Mouse (Mus musculus): Measurements from ENCODE around the gene Spata32.
A peak's percentile ranks its signal among the peaks of the same experiment; 100 is the strongest.

Spata32 gene

GRCm38 (mm10) chr11:103217790-103218516 is at the start of gene Spata32:
Gene Spata32 (minus strand): TSS chr11:103218432.
- DNase-seq (ENCODE audit: low spot score in 2 of 2), result peak; percentile 73 to 77

GRCm38 (mm10) chr11:103267346-103268219 is 49.4 kb upstream of the Spata32 start, which contains the start of gene Map3k14:
Gene Map3k14 (minus strand): TSS chr11:103267472.
- DNase-seq (ENCODE audit: low spot score in 2 of 2), result peak; percentile 99 to 100

DNA sequence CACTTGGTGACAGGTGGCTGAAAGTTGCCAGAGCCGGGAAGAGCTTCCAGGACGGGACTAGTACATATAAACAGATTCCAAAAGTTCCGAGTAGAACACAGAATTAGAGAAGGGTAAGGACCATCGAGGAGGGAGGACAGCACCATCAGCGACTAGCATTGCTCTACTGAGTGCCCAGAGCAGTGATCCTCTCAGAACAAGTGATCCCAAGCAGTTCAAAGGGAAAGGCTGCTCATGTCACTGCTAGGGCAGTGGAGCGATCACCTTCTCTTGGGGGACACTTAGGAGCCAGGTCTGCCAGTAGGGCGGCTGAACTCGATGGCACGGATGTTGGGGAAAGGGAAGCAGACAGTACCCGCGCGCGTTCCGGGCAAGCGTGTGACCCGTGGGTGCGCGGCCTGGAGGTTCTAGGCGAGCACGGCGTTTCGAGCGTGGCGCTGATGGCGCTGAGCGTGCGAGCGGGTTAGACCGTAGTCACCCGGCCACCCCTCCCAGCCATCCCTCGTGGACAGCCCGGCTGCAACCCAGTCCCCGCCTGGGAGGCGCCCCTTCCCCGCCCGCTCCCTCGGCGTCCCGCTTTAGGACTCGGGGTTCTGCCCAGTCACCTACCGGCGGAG is 48.6 kb upstream of the Spata32 start:
- DNase-seq (ENCODE audit: low spot score in 2 of 2), result no peak

GRCm38 (mm10) chr11:103265856-103266255 is 47.6 kb upstream of the Spata32 start:
- DNase-seq (ENCODE audit: low spot score in 2 of 2), result no peak

- DNase-seq (ENCODE audit: low spot score in 2 of 2), result no peak
These were observed 47.0 kb upstream of the Spata32 start for GRCm38 (mm10) chr11:103265211-103265610.

DNA sequence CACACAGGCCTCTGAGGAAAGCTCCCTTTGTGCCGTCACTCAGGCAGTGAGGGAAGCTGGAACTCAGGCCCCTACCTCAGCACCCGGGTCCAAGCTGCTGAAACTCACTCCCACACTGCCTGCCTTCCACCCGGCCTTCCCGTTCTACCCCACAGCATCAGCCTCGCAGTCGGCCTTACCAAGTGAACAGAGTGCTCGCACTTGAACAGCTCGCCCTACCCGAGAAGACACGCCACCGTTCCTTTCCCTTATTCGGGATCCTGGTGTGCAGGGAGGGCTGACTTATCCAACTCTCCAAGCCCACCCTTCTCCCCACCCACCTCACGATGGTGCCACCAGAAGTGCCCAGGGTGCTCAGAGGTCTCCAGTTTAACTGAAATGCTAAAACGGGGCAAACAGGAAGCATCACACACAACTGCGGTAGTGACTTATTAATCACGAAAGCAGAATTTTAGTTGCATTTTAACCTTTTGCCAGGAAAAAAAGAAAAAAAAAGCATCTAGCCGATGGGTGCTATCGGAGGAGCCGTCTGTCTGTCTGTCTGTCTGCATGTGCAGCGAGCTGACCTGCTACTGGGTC is 46.3 kb upstream of the Spata32 start:
- DNase-seq (ENCODE audit: low spot score in 2 of 2), result no peak

DNA sequence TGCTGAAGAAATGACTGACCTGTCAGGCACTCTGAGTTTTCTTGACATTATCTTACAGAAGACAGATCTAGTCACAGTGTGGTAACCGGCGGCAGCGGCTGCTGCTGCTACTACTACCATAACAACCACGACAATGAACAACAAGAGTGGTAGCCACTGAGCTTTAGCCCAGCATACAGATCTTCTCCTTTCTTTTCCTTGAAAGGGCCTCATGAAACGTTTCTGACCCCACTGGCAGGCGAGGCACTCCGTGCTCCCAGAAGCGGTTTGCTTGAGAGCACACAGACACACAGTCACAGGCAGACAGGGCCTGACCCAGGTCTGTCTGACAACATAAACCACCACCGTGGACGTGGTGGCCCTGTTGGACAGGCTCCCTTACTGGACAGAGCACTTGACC is 45.3 kb upstream of the Spata32 start:
- no peak for DNase-seq (ENCODE audit: low spot score in 2 of 2)

DNA sequence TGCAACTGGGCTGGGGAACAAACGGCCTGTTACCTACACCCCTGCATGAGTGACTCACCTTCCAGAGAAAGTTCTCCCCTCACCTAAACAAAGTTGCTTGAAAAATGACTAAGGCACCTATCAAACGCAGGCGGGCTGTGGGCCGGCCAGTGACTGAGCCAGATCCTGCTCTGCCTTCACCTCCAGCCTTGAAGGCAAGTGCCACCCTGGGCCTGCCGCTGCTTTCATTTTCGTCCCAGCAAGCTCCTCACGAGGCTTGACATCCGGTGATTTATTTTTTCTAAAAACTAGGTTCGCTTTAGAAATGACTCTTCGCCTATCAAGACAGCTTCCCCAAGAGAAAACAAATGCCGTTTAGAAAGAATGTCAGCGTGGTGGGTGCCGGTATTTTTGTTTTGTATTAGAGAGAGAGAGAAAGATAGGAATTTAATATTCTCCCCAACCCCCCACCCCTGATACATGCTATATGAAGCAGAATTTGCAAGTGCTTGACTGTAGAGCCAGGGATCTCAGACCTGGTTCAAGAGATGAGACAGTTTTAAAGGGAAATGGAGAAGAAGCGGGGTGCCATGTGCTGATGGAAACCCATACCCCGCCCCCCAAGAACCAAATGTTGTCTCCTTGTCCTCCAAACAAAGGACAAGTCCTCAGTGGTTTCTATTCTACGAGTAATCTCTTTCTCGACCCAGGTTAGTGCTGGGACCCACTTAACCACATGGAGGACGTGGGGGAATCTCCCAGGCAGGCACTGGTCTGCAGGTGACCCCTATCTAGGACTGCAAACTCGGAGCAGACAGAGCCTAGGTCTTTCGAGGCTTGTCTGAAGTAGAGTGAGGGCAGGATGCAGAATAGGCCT is 44.4 kb upstream of the Spata32 start:
- DNase-seq (ENCODE audit: low spot score in 2 of 2), result no peak

DNA sequence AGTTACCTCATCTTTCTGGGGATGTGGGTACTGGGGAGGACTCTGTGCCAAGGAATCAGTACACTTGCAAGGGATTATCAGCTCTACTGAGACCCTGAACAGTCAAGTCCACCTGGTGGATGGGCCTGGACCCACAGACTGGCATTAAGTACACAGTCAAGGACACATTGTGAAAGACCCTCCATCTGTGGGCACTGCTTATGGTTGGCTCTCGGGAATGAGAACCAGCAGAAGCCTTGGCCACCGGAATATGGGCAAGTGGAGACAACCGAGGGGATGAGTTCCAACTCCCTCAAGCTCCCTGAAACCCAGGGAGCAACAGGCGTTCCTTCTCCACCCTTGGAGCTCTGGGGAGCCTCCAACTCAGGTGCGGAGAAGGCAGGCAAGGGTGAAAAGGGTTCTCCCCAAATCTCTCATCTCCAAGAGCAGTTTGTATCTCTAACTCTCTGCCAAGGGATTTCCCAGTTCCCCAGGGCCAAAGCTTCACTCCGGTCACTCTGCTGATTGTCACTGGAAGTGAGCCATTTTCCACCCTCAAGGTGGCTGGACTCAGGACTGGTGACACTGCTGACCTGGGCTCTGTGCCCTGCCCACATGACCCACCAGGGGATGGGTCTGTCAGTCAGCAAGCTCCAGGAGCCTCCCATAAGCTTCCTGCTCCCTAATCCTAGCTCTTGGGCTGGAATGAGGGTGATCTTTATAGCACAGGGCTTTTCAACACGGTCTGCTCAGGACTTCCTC is 43.6 kb upstream of the Spata32 start:
- DNase-seq (ENCODE audit: low spot score in 2 of 2), result no peak

DNA sequence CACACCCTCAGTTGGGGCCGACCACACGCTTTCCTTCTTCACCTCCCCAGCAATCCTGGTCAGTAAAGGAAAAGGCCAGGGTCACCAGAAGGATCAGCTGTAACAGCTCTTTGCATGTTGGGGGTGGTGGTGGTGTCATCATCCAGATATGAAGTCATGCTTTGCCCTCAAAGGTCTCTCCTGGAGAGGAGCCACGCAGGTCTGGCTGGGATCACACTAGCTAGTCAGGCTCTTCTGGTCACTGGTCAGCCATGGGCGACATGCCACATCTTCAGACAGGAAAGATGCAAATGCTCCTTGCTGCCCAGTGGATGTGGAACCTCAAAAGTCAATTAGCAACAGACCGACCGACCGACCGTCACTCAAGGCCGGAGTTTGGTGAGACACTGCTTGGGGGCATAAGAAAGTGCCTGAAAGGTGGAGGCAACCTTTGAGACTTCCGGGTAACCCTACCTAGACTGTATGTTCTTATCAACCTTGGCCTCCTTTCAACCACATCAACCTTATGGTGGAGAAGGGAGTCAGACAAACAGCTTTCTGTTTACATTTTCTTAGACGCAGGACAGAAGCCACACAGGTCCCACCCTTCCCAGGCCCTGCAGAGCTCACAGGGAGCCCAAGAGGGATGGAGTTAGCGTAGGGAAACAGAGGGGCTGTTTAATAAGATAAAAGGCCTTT is 42.4 kb upstream of the Spata32 start:
- no peak for DNase-seq (ENCODE audit: low spot score in 2 of 2)

DNA sequence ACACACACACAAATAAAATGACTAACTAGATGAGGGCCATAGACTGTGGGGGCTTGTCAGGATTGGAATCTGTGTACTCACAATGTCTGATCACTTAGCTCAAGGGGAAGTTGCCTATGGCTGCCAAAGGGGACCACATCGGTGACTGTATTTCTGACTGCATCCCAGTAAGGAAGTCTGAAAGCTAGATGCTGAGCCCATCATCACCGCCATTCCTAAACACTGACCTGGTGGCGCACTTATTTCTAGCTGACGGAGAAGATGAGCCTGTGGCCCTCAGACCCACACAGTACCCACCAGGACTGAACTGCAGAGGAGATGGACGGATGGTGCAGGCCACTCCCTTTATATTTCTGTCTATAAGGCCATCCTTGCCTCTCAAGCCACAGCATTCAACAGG is 41.8 kb upstream of the Spata32 start:
- DNase-seq (ENCODE audit: low spot score in 2 of 2), result no peak

- no peak for DNase-seq (ENCODE audit: low spot score in 2 of 2)
These were observed 39.8 kb upstream of the Spata32 start for GRCm38 (mm10) chr11:103257938-103258481.

DNA sequence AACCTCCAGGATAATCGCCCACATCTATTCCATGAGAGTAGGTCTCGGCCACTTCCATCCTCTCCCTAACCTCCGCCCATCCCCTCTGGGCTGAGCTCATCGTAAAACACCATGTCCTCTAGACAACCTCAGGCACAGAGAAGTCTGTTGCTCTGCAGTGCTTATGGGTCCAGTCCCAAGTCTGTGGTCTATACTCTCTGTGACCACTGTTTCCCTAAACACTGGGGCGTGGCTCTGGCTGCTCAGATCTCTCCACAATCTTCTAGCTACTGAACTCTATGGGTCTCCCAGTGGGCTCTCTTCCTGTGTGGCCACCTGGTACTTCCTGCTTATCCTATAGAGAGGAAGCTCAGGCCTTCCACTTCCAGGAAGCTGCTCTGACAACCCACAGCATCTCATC is 35.4 kb upstream of the Spata32 start:
- DNase-seq (ENCODE audit: low spot score in 2 of 2), result no peak

- DNase-seq (ENCODE audit: low spot score in 2 of 2), result no peak
These were observed 34.1 kb upstream of the Spata32 start for GRCm38 (mm10) chr11:103252380-103252779.

GRCm38 (mm10) chr11:103250324-103250723 is 32.1 kb upstream of the Spata32 start:
- no peak for DNase-seq (ENCODE audit: low spot score in 2 of 2)

DNA sequence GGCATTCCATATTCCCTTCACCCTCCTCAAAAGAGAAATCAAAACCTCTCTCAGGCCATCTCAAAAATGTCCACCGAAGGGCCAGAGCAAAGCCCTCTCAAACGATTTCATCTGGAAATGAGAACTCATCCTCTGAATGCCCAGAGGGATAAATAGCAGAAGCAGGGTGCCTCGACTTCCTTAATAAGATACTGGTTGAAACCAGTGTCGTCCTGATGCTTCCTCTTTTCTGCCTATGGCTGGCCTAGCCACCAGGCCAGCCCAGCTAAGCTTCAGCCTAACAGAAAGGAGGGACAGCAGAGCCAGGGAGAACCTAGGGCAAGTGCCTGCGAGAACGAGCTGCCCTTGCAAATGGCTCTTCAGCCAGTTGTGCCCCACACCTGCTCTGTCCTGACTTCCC is 31.3 kb upstream of the Spata32 start:
- DNase-seq (ENCODE audit: low spot score in 2 of 2), result no peak

GRCm38 (mm10) chr11:103248837-103249236 is 30.6 kb upstream of the Spata32 start:
- no peak for DNase-seq (ENCODE audit: low spot score in 2 of 2)

DNA sequence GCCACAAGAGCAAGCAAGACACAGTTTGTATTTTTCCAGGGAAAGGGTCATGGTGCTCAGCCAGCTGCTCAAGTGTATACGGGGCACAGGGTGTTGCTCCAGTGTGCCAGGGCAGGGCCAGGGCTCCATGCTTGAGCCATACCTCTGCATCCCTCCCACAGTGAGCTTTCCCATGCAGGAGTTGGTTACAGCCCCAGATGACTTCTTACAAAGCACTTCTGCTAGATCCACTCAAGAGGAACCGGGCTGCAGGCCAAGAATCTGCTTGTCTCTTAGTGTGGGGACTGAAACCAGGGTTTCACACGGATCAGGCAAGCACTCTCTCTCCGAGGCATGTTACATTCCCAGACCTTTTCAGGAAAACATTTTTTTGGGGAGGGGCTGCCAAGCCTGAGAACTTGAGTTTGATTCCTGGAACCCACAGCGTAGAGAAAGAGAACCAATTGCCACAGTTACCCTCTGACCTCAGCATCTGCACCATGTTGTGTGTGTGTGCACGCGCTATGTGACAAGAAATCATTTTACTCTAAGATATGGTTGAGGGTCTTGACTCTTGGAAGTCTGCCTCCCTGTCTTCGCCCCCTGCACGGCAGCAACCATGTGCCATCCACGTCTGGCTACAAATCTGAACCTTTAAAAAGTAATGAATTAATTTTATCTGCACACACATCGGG is 29.4 kb upstream of the Spata32 start:
- peak; percentile 85 to 86 for DNase-seq (ENCODE audit: low spot score in 2 of 2)

DNA sequence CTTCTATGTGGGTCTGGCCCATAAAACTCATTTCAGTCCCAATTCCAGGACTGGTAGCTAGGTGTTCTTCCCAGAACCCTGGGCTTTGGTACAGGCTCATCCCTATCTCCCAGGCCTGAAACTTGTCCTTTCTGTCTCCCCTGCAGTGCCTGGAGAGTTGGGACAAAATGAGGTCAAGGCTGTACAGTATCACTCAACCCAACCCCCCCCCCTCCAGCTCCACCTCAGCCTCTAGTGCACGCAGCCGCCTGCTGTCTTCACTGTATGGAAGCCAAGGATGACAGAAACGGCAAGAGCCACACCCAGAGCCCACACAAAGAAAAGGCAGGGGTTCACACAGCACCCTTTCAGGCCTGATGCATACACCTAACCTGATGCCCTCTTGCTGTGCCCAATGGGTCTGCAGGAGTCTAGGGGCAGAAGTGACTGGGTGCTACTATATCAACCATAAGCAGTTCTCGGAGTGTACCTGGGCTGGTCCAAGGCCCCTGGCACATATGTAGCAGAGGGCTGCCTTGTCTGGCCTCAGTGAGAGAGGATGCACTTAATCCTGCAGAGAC is 28.6 kb upstream of the Spata32 start:
- DNase-seq (ENCODE audit: low spot score in 2 of 2), result no peak
